Mouse (Mus musculus) lung, adult 2 months (tissue): ENCODE measurements at regions not wholly inside any gene's neighbourhood (a gene's known extent, or its start where the extent isn't known, plus 50 kb on each side); places are given as distances from the start of the nearest gene placed in this dataset.

ENCODE experiments used
- CTCF ChIP-seq: fragments of 200-500 bp; IDR thresholded peaks from 2 replicates; pipeline ENCODE4 v1.5.1; 2011; ENCODE audit warnings: mild to moderate bottlenecking, low read length, control low read depth; ENCODE audit not compliant: insufficient read depth
- POLR2A ChIP-seq: fragments of 200-500 bp; IDR thresholded peaks from 2 replicates; pipeline ENCODE4 v1.6.1; 2011; ENCODE audit warnings: low read depth, mild to moderate bottlenecking, control low read depth, low read length, borderline replicate concordance; ENCODE audit errors: extremely low read depth

DNA sequence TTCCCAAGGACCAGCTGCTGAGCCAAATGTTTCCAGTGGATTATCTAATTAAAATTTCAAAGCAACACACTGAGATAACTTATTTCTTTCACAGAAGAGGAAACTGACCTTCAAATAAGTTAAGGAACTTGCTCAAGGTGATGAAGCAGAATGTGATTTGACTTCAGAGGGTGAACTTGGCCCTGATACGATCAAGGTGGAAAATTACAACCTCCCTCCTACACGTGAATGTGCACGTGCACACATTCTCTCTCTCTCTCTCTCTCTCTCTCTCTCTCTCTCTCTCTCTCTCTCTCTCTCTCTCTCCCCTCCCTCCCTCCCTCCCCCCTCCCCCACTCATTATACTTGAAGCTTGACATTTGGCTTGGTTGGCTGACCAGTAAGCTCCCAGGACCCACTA is 131.8 kb upstream of the Cxcr4 start:
- TF ChIP-seq POLR2A (no peak), CTCF (no peak)
